In the genomic region with DNA sequence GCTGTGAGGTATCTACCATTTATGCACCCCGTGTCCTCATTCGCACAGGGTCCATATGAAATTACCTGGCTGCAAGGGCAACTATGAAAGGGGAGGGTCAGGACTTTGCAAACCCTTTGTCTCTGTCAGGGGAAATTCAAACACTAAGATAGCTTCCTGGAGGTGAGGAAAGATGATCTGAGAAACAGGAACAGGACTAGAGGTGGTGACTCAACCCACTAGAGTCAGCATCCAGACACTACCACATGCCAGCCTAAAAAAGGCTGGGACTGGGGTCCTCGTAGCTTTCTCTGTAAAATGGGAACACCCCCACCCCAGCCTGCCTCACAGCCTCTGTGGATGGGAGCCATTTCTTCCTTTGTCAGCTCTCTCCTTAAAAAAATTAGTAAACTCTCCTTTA, we compare ENCODE assay signal across 23 mouse cellular contexts.
"Had no signal": no experiment of that assay in that cellular context is flagged by ENCODE, and none has a peak within 500 bp of the region (broad histone marks: within the 10 kb centered on the region; RNA-seq: fewer than 3 reads in every experiment).

No protein-coding gene starts in this region.

- ATAC-seq: forebrain, embryonic 13.5 days; forebrain, embryonic 14.5 days; forebrain, embryonic 15.5 days; forebrain, embryonic 16.5 days; forebrain, postnatal 0 days had no signal

- DNase-seq: cerebellum, adult 18-20 months; cerebellum, adult 2 months; cerebellum, adult 8-10 months; cerebellum, adult 9-10 months; cerebellum, adult 9-11 months; cerebellum, postnatal 10 days; cerebellum, postnatal 14 days; cerebellum, postnatal 25 days; cerebellum, postnatal 36 days; embryo, embryonic 11 days; forebrain, postnatal 0 days; gastrocnemius, adult 2 months; gastrocnemius, postnatal 10 days; gastrocnemius, postnatal 14 days; gastrocnemius, postnatal 25 days; gastrocnemius, postnatal 36 days; heart, adult 11 months; heart, adult 18-20 months; heart, adult 2 months had no signal
